Mouse (Mus musculus): ENCODE results near the gene Gm10271.

DNA sequence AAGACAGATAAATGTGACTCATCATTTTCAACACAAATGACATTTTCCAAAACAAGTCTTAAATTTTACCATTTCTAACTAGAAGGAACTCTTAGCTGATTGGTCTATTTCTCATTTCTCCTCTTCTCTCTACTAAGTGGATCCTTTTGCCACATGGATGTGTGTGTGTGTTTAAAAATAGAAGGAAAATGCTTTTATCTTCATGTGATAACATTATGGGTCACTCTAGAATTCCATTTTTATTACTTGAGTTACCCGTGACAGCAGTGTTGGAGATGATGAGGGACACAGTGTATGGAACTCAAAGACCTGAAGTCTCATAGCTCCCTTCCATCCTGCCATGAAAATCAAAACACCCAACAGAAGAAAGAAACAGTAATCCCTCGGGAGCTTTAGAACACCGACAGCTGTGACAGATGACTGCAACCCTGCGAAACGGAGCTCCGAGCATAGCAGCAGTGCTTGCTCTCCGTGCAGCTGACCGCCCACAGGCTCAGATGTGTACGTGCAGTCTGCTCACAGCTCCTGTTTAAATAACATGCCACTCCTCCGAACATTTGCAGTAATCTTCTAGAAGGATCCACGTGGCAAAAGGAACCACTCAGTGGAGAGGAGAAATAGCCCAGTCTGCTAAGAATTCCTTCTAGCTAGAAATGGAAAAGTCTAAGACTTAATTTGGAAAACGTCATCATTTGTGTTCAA lies 41.4 kb upstream of the Gm10271 start:
- TF ChIP-seq CTCF (IDR thresholded peaks at IDR 0.05) (peak; percentile 60), EP300 (IDR thresholded peaks at IDR 0.05) (no peak)

Data from lung, postnatal 0 days (tissue).